Mouse (Mus musculus) midbrain, embryonic 16.5 days (tissue): ENCODE data around the gene Sim1. TPM values are rescaled to one million over a fixed set of nuclear protein-coding genes. Genes with fewer than 3 reads are reported as not detected.

Experiments
- ATAC-seq: fragments of 200-750 bp; cut with Nextera tagmentation; 2 replicates; pipeline ENCODE4 v1.8.0; 2017; ENCODE audit warnings: moderate TSS enrichment
- H3K27ac ChIP-seq: fragments of 300-500 bp; sonication (generic); 2 replicates; pipeline ENCODE4 v1.5.1; 2014; ENCODE audit warnings: mild to moderate bottlenecking, low read length, mixed read lengths
- H3K27me3 ChIP-seq: fragments of 300-500 bp; sonication (generic); 2 replicates; pipeline ENCODE4 v1.6.1; 2014; ENCODE audit warnings: low read depth, low read length, mixed read lengths; ENCODE audit not compliant: control insufficient read depth, insufficient read depth
- H3K36me3 ChIP-seq: fragments of 300-500 bp; sonication (generic); 2 replicates; pipeline ENCODE4 v1.6.1; 2014; ENCODE audit warnings: mild to moderate bottlenecking, low read length, moderate library complexity, mixed read lengths; ENCODE audit not compliant: control insufficient read depth, insufficient read depth
- H3K4me1 ChIP-seq: fragments of 300-500 bp; sonication (generic); 2 replicates; pipeline ENCODE4 v1.6.1; 2014; ENCODE audit warnings: mild to moderate bottlenecking, low read length, mixed read lengths; ENCODE audit not compliant: control insufficient read depth, insufficient read depth
- H3K4me2 ChIP-seq: fragments of 300-500 bp; sonication (generic); 2 replicates; pipeline ENCODE4 v1.6.1; 2014; ENCODE audit warnings: mild to moderate bottlenecking, low read length, mixed read lengths
- H3K4me3 ChIP-seq: fragments of 300-500 bp; sonication (generic); 2 replicates; pipeline ENCODE4 v1.5.1; 2014; ENCODE audit warnings: low read depth, mild to moderate bottlenecking, low read length, moderate library complexity, mixed read lengths
- H3K9ac ChIP-seq: fragments of 300-500 bp; sonication (generic); 2 replicates; pipeline ENCODE4 v1.6.1; 2014; ENCODE audit warnings: low read depth, low read length, mixed read lengths
- H3K9me3 ChIP-seq: fragments of 300-500 bp; sonication (generic); replicated peaks from 2 replicates; pipeline ENCODE4 v1.6.1; 2014; ENCODE audit warnings: mild to moderate bottlenecking, low read length, mixed read lengths; ENCODE audit not compliant: control insufficient read depth, poor library complexity, severe bottlenecking
- WGBS: fragments of 180-500 bp; shearing (Covaris S2); extraction: QIAGEN DNeasy Blood & Tissue Kit; methylation state at CpG from one replicate; pipeline ENCODE4 v1.1.7; 2014; 5-methylcytosine and 5-hydroxymethylcytosine counted together
- polyA plus RNA-seq: library from polyadenylated mRNA; unstranded; fragments of >200 nt; fragmentation: Nextera tagmentation; extraction: Ambion mirVana; gene quantifications from 2 replicates; pipeline ENCODE4 v1.2.1, GENCODE M21; 2015

The Sim1 gene
- polyA plus RNA-seq, 1 experiment from 2014 or later, result 2.0 TPM

GRCm38 (mm10) chr10:50899846-50900745, 5.5 kb downstream of the Sim1 start:
- Histone ChIP-seq H3K4me3 (peak overlapping the region; percentile 12; the same call in 1 of the 2 replicates), H3K9me3 (no peaks in the 10 kb centered on the region), H3K27ac (no peak overlapping the region), H3K4me1 (peaks cover 1% of the 10 kb centered on the region), H3K4me2 (0 out of 2 replicates have a peak overlapping the region, but pooled peaks have one; percentile 3), H3K27me3 (peaks cover 27% of the 10 kb centered on the region), H3K36me3 (no peaks in the 10 kb centered on the region), H3K9ac (no peak overlapping the region)
- WGBS, result 2% methylated on average over 21 of the region's 21 CpGs
- no peak for ATAC-seq

- Histone ChIP-seq H3K9me3 (no peaks in the 10 kb centered on the region), H3K36me3 (no peaks in the 10 kb centered on the region), H3K27me3 (peaks cover 31% of the 10 kb centered on the region), H3K4me1 (no peaks in the 10 kb centered on the region), H3K4me3 (peak overlapping the region; percentile 12; the same call in 1 of the 2 replicates), H3K27ac (no peak overlapping the region), H3K9ac (no peak overlapping the region), H3K4me2 (0 out of 2 replicates have a peak overlapping the region, but pooled peaks have one; percentile 3)
- no peak for ATAC-seq
- under 1% methylated on average over 42 of the region's 42 CpGs for WGBS
Observed at GRCm38 (mm10) chr10:50900746-50901600, 6.4 kb downstream of the Sim1 start.

GRCm38 (mm10) chr10:50901601-50902475, 7.3 kb downstream of the Sim1 start:
- WGBS, result under 1% methylated on average over 19 of the region's 19 CpGs
- no peak overlapping the region for H3K4me3 ChIP-seq
- no peak overlapping the region for H3K9ac ChIP-seq
- peaks cover 36% of the 10 kb centered on the region for H3K27me3 ChIP-seq
- H3K9me3 ChIP-seq, result no peaks in the 10 kb centered on the region
- no peaks in the 10 kb centered on the region for H3K4me1 ChIP-seq
- no peak for ATAC-seq
- no peak overlapping the region for H3K27ac ChIP-seq
- H3K4me2 ChIP-seq, result no peak overlapping the region
- H3K36me3 ChIP-seq, result no peaks in the 10 kb centered on the region

- H3K9ac ChIP-seq, result no peak overlapping the region
- 0 out of 2 replicates have a peak overlapping the region, but pooled peaks have one; percentile 17 for H3K4me2 ChIP-seq
- H3K27ac ChIP-seq, result no peak overlapping the region
- H3K4me1 ChIP-seq, result no peaks in the 10 kb centered on the region
- under 1% methylated on average over 43 of the region's 43 CpGs for WGBS
- no peaks in the 10 kb centered on the region for H3K9me3 ChIP-seq
- peaks cover 45% of the 10 kb centered on the region for H3K27me3 ChIP-seq
- H3K36me3 ChIP-seq, result no peaks in the 10 kb centered on the region
- no peak overlapping the region for H3K4me3 ChIP-seq
- ATAC-seq, result no peak
Observed at GRCm38 (mm10) chr10:50902741-50903715, 8.5 kb downstream of the Sim1 start.

GRCm38 (mm10) chr10:50903846-50904763, 9.6 kb downstream of the Sim1 start:
- H3K36me3 ChIP-seq, result no peaks in the 10 kb centered on the region
- peaks cover 52% of the 10 kb centered on the region for H3K27me3 ChIP-seq
- no peaks in the 10 kb centered on the region for H3K9me3 ChIP-seq
- no peak overlapping the region for H3K4me3 ChIP-seq
- WGBS, result 2% methylated on average over 26 of the region's 26 CpGs
- no peak overlapping the region for H3K27ac ChIP-seq
- ATAC-seq, result 0 out of 2 replicates have a peak, but pooled peaks have one; percentile 4
- no peaks in the 10 kb centered on the region for H3K4me1 ChIP-seq
- H3K9ac ChIP-seq, result no peak overlapping the region
- no peak overlapping the region for H3K4me2 ChIP-seq

GRCm38 (mm10) chr10:50904764-50905701, 10.5 kb downstream of the Sim1 start:
- H3K4me2 ChIP-seq, result no peak overlapping the region
- H3K27me3 ChIP-seq, result peaks cover 61% of the 10 kb centered on the region
- no peak overlapping the region for H3K9ac ChIP-seq
- no peaks in the 10 kb centered on the region for H3K4me1 ChIP-seq
- WGBS, result 3% methylated on average over 29 of the region's 29 CpGs
- H3K27ac ChIP-seq, result no peak overlapping the region
- peak; percentile 8; the same call in 1 of the 2 replicates for ATAC-seq
- no peaks in the 10 kb centered on the region for H3K36me3 ChIP-seq
- no peaks in the 10 kb centered on the region for H3K9me3 ChIP-seq
- no peak overlapping the region; the same call in 1 of the 2 replicates for H3K4me3 ChIP-seq
